Mouse (Mus musculus): ENCODE measurements around the gene Plekhj1. TPM values are rescaled to one million over a fixed set of nuclear protein-coding genes. Genes with fewer than 3 reads are reported as not detected.

Plekhj1 gene
- polyA plus RNA-seq, 1 experiment, result 59.1 TPM

DNA sequence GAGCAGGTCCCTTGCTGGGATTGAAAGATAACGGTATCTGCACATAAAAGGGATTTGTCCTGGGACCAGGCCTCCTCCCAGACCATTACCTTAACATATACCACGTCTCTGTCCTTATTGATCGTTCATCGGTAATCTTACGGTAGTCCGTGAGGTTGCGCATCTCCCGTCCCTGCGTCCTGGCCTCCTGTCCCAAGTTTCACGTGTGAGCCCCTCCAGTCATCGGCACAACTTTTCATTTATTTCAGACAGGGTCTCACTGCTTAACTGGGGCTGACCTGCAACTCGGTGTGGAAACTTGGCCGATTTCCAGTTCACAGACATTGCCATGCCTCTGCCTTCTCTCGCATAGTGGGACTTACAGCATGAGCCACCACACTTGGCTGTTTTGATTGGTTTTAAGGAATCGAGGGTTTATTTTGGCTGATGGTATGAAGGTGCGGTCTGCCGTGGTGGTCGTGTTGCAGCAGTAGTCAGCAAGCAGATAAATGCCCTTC is 692 bp upstream of the Plekhj1 start:
- H3K4me1 ChIP-seq (ENCODE audit: control insufficient read depth, insufficient read depth, low read length), result peaks cover 5% of the 10 kb centered on the region; the same call in 1 of the 2 replicates
- peak overlapping the region; percentile 66 for H3K27ac ChIP-seq (ENCODE audit: insufficient read depth, low read length)
- H3K4me3 ChIP-seq (ENCODE audit: insufficient read depth, low read length), result peak overlapping the region; percentile 96
- TF ChIP-seq POLR2A (IDR thresholded peaks at IDR 0.05; ENCODE audit: low read depth, low read length) (no peak), CTCF (IDR thresholded peaks at IDR 0.05; ENCODE audit: borderline replicate concordance, insufficient read depth, low read length) (no peak)

DNA sequence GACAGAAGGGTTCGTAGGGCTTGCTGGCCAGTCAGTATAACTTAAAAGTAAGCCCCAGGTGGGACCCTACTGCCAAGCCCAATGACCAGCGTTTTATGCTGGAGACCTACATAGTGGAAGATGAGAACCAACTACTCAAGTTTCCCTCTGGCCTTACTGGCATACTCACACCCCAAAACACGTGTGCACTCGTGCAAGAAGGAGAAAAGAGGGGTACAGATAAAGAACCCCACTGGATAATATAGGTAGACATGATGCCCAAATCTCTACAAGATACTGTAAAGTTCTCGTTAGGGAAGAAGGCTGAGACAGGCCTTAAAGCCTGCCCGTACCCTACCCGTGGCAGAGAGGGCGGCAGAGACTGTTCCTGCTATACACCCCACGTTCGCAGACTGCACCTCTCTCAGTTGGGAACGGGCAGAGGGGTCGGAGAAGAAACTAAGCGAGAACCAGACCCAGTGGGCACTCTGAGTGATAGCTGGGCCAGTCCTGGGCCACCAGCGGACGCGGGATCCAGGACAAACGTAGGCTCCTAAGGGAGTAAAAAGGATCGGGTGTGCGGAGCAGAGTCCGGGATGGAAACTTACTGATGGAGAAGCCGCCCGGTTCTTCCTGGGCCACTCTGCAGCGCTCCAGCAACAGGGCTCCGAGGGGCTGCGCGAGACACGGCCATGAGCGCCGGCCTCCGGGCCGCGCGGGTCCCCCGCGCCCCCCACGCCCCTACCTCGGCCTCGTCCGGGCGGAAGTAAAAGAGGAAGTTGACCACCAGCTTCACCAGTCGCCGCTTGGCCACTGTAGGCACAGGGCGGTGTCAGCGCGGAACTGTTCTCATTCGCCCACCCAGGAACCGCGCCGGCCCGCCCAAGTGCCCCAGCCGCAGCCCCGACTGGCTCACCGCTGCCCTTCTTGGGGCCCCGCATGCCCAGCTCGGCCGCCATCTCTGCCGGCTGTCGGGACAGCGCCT is 958 bp downstream of the Plekhj1 start:
- Histone ChIP-seq H3K27ac (ENCODE audit: insufficient read depth, low read length) (peak overlapping the region; percentile 96), H3K4me3 (ENCODE audit: insufficient read depth, low read length) (peak overlapping the region; percentile 96)
- TF ChIP-seq POLR2A (IDR thresholded peaks at IDR 0.05; ENCODE audit: low read depth, low read length), result no peak
- TF ChIP-seq CTCF (IDR thresholded peaks at IDR 0.05; ENCODE audit: borderline replicate concordance, insufficient read depth, low read length), result no peak

DNA sequence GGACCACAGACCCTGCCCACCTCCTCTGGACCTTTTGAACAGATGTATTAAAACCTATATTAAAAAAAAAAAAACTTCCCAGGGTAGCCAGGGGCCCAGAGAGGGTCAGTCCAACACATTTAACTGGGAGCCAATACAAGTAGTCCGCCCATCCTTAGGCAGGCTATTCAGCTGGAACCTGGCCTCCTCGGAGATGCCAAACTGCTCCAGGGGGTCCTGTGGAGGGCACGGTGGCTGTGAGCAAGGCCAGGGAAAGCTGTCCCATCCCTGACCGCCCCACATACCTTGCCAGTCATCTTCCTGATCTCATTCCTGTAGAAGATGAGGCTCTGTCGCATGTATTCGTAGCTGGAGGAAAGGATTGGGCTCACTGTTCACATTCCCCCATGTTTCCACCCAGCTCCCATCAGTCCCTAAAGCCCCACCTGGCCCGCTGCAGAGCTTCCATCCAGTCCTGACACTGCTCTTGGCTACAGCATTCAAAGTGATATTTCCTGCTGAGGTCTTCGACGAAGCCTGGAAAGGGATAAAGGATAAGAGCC is 2.0 kb downstream of the Plekhj1 start:
- peak overlapping the region; percentile 96 for H3K4me3 ChIP-seq (ENCODE audit: insufficient read depth, low read length)
- H3K27ac ChIP-seq (ENCODE audit: insufficient read depth, low read length), result no peak overlapping the region
- TF ChIP-seq CTCF (IDR thresholded peaks at IDR 0.05; ENCODE audit: borderline replicate concordance, insufficient read depth, low read length) (no peak), POLR2A (IDR thresholded peaks at IDR 0.05; ENCODE audit: low read depth, low read length) (no peak)
- peaks cover 5% of the 10 kb centered on the region; the same call in 1 of the 2 replicates for H3K4me1 ChIP-seq (ENCODE audit: control insufficient read depth, insufficient read depth, low read length)

More for the DNA sequence above, 958 bp downstream of the Plekhj1 start:
- peaks cover 5% of the 10 kb centered on the region; the same call in 1 of the 2 replicates for H3K4me1 ChIP-seq (ENCODE audit: control insufficient read depth, insufficient read depth, low read length)

DNA sequence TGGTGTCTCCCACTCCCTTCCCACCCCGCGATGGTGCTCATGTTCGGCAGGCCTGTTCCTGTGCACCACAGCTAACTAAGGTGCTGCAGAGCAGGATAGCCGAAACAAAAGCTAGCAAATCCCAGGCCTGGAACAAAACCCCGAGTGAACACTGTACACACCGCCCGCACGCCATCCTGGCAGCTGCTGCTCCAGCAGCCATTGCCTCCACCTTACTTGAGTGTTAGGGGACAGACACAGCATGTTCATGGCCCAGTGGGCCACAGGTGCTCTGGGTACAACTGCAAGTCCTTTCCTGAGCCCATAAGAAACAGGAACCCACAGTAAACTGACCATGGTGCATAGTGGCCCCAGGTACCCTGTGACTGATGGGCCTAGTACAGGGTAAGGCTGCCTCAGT is 3.7 kb downstream of the Plekhj1 start:
- no peak for TF ChIP-seq CTCF (IDR thresholded peaks at IDR 0.05; ENCODE audit: borderline replicate concordance, insufficient read depth, low read length)
- no peak for TF ChIP-seq POLR2A (IDR thresholded peaks at IDR 0.05; ENCODE audit: low read depth, low read length)
- Histone ChIP-seq H3K27ac (ENCODE audit: insufficient read depth, low read length) (no peak overlapping the region), H3K4me3 (ENCODE audit: insufficient read depth, low read length) (no peak overlapping the region), H3K4me1 (ENCODE audit: control insufficient read depth, insufficient read depth, low read length) (peaks cover 5% of the 10 kb centered on the region; the same call in 1 of the 2 replicates)

DNA sequence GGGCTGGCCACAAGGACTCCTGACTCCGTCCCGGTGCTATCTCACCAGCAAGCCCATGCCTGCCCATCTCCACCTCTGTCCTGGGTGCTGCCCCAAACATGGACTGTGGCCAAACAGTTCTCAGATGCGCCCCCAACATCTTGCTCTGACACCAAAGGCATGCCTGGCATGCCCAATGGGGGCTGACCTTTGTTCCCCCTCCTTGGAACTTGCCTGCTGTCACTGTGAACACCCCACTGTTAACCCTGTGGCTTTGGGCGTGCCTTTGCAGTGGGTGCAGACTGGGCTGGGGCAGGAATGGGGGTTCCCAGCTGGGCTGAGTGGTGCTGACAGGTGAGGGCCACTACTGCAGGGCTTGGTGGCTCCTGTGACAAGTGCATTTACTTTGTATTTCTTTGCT is 4.6 kb downstream of the Plekhj1 start:
- H3K4me1 ChIP-seq (ENCODE audit: control insufficient read depth, insufficient read depth, low read length), result peaks cover 5% of the 10 kb centered on the region; the same call in 1 of the 2 replicates
- no peak overlapping the region for H3K27ac ChIP-seq (ENCODE audit: insufficient read depth, low read length)
- TF ChIP-seq POLR2A (IDR thresholded peaks at IDR 0.05; ENCODE audit: low read depth, low read length), result no peak
- TF ChIP-seq CTCF (IDR thresholded peaks at IDR 0.05; ENCODE audit: borderline replicate concordance, insufficient read depth, low read length), result no peak
- no peak overlapping the region for H3K4me3 ChIP-seq (ENCODE audit: insufficient read depth, low read length)

DNA sequence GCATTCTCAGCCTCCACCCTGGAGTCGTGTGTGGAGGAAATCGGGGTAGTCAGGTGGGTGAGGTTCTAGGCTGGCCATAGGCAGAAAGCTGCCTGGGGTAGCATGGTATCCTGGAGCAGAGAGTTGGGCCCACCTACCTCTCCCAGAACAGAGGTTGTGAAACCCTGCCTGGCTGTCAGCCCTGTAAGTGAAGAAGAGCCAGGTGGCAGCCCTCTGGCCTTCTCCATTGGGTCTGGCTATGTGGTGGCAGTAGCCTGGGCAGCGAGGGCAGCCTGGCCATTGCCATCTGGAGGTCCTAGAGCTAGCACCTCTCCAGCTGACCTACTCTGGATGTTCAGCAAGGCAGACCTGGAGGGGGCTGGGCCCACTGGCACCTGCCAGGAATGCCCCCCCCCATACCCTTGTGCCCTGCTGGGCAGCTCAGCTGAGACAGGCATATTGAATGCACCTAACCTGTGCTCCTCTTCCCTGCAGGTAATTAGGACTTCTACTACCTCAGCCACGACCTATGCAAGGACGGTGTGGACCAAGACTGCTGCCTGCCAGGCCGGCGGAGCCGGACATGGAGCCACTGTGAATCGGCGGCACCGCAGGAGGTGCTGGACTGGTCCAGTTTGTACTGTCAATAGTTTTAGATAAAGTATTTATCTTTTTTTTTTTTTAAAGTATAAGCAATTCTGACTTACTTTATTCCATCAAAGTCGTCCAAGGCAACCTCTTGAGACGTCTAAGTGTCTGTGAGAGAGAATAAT is 5.2 kb downstream of the Plekhj1 start:
- H3K4me1 ChIP-seq (ENCODE audit: control insufficient read depth, insufficient read depth, low read length), result peaks cover 5% of the 10 kb centered on the region; the same call in 1 of the 2 replicates
- no peak overlapping the region for H3K4me3 ChIP-seq (ENCODE audit: insufficient read depth, low read length)
- H3K27ac ChIP-seq (ENCODE audit: insufficient read depth, low read length), result no peak overlapping the region
- TF ChIP-seq CTCF (IDR thresholded peaks at IDR 0.05; ENCODE audit: borderline replicate concordance, insufficient read depth, low read length) (no peak), POLR2A (IDR thresholded peaks at IDR 0.05; ENCODE audit: low read depth, low read length) (no peak)

DNA sequence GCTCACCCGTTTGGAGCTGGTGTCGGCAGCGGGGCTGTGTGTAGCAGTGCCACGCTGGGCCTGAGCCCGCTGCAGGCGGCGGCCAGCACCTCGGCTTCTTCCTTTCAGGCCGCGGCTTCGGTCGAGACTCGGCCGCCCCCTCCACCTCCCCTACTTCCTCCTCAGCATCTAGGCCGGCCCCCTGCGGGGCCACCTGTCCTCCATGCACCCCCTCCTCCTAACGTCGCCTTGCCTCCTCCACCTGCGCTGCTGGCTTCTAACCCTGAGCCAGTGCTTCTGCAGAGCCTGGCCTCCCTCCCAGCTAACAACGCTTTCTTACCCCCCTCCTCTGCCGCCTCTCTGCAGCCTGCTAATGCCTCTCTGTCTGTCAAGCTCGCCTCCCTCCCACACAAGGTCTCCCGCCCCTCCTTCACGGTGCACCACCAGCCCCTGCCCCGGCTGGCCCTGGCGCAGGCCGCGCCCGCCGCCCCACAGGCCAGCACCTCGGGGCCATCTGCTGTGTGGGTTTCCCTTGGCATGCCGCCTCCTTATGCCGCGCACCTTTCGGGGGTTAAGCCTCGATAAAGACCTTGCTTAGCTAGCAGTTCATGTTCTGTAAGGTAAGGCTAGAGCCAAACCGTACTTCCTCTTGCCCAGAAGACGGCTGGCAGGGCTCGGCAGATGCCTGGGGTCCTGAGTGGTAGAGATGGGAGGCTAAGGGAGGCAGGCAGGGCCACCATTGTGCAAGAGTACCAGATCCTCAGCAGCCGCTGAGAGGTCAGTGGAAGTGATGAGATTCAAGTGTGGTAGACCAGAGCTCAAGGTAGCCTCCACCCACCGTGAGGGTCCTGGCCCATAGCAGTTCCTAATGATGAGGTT is 6.0 kb downstream of the Plekhj1 start:
- Histone ChIP-seq H3K4me3 (ENCODE audit: insufficient read depth, low read length) (no peak overlapping the region), H3K4me1 (ENCODE audit: control insufficient read depth, insufficient read depth, low read length) (peaks cover 5% of the 10 kb centered on the region; the same call in 1 of the 2 replicates), H3K27ac (ENCODE audit: insufficient read depth, low read length) (no peak overlapping the region)
- TF ChIP-seq POLR2A (IDR thresholded peaks at IDR 0.05; ENCODE audit: low read depth, low read length) (no peak), CTCF (IDR thresholded peaks at IDR 0.05; ENCODE audit: borderline replicate concordance, insufficient read depth, low read length) (no peak)

DNA sequence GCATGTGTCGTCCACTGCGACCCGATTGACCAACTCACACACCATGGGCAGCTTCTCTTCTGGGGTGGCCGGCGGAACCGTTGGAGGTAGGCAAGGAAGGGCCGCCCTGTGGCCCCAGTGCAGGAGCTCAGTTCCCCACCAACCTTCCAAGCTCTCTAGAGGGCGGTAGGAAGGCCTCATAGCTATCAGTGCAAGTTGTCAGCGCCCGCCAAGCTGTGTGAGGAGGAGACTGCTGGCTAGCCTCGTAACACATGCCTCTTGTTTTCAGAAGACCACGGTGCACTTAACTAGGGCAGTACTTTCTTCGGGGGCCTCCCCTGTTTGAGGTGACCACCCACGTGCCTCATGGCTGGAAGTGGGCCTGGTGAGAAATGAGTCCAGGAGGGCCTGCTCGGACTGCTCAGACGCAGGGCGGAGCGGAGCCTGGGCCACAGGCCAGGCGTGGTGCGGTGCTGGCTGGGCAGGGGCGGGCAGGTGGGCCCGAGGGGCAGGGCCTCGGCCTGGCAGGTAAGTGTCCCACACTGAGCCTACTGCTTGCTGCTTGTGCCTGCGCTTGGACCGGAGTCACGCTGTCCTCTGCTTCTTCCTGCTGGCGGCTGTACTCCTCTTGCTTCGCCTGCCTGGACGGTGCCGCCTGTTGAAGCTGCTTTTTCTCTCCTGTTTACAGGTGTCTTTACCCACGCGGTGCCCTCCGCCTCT is 6.8 kb downstream of the Plekhj1 start:
- H3K4me3 ChIP-seq (ENCODE audit: insufficient read depth, low read length), result no peak overlapping the region
- peaks cover 3% of the 10 kb centered on the region; the same call in 1 of the 2 replicates for H3K4me1 ChIP-seq (ENCODE audit: control insufficient read depth, insufficient read depth, low read length)
- no peak overlapping the region for H3K27ac ChIP-seq (ENCODE audit: insufficient read depth, low read length)
- no peak for TF ChIP-seq CTCF (IDR thresholded peaks at IDR 0.05; ENCODE audit: borderline replicate concordance, insufficient read depth, low read length)
- no peak for TF ChIP-seq POLR2A (IDR thresholded peaks at IDR 0.05; ENCODE audit: low read depth, low read length)

Data from embryonic fibroblast, embryonic 13.5 days (primary cell).